Mouse (Mus musculus) liver, adult 2 months (tissue): ENCODE measurements around the gene Rsrc1. TPM values are rescaled to one million over a fixed set of nuclear protein-coding genes. Genes with fewer than 3 reads are reported as not detected.
A peak's percentile ranks its signal among the peaks of the same experiment; 100 is the strongest.

Experiments used
- DNase-seq: peaks from one replicate; pipeline ENCODE4 v3.0.0-alpha.2; 2011; ENCODE audit warnings: low read depth, low spot score; ENCODE audit errors: extremely low read depth
- H3K27ac ChIP-seq: fragments of 200-500 bp; replicated peaks from 2 replicates; pipeline ENCODE4 v1.5.1; 2012; ENCODE audit warnings: low read depth, mild to moderate bottlenecking, control low read depth, inconsistent platforms, low read length; ENCODE audit not compliant: insufficient read depth
- H3K27me3 ChIP-seq: fragments of 200-500 bp; 2 replicates; pipeline ENCODE4 v1.6.1; 2012; ENCODE audit warnings: mild to moderate bottlenecking, moderate library complexity, low read length, inconsistent platforms; ENCODE audit not compliant: control insufficient read depth, insufficient read depth
- H3K36me3 ChIP-seq: fragments of 200-500 bp; 2 replicates; pipeline ENCODE4 v1.6.1; 2012; ENCODE audit warnings: low read length, inconsistent platforms; ENCODE audit not compliant: control insufficient read depth, insufficient read depth
- H3K4me1 ChIP-seq: fragments of 200-500 bp; 2 replicates; pipeline ENCODE4 v1.6.1; 2011; ENCODE audit warnings: low read length; ENCODE audit not compliant: control insufficient read depth, insufficient read depth
- H3K4me3 ChIP-seq: fragments of 200-500 bp; 2 replicates; pipeline ENCODE4 v1.5.1; 2011; ENCODE audit warnings: low read depth, mild to moderate bottlenecking, control low read depth, low read length, moderate library complexity; ENCODE audit not compliant: insufficient read depth
- H3K79me2 ChIP-seq: fragments of 200-500 bp; 2 replicates; pipeline ENCODE4 v1.6.1; 2012; ENCODE audit warnings: inconsistent platforms, mild to moderate bottlenecking, low read length, moderate library complexity; ENCODE audit not compliant: control insufficient read depth, insufficient read depth
- H3K9ac ChIP-seq: fragments of 200-500 bp; 2 replicates; pipeline ENCODE4 v1.6.1; 2012; ENCODE audit warnings: low read depth, mild to moderate bottlenecking, control low read depth, inconsistent platforms, low read length
- CTCF ChIP-seq: fragments of 200-500 bp; IDR thresholded peaks from 2 replicates; pipeline ENCODE4 v1.5.1; 2011; ENCODE audit warnings: low read depth, low read length, control low read depth
- POLR2A ChIP-seq: fragments of 200-500 bp; IDR thresholded peaks from 2 replicates; pipeline ENCODE4 v1.6.1; 2011; ENCODE audit warnings: low read length, control low read depth; ENCODE audit not compliant: insufficient read depth; ENCODE audit errors: extremely low read depth
- WGBS: fragments of 180-500 bp; shearing (Covaris S2); methylation state at CpG from one replicate; pipeline ENCODE4 v1.1.7; 2018; 5-methylcytosine and 5-hydroxymethylcytosine counted together
- polyA plus RNA-seq: library from polyadenylated mRNA; depleted of rRNA; stranded (reverse); fragments of >200 nt; gene quantifications from 2 replicates; pipeline ENCODE4 v1.2.3, GENCODE M21; 2012
- total RNA-seq: library from RNA; depleted of rRNA; stranded (reverse); fragments of >200 nt; gene quantifications from 2 replicates; pipeline ENCODE4 v1.2.3, GENCODE M21; 2014

The Rsrc1 gene
- total and polyA plus RNA-seq, 2 experiments: 2.0 to 15.0 TPM

DNA sequence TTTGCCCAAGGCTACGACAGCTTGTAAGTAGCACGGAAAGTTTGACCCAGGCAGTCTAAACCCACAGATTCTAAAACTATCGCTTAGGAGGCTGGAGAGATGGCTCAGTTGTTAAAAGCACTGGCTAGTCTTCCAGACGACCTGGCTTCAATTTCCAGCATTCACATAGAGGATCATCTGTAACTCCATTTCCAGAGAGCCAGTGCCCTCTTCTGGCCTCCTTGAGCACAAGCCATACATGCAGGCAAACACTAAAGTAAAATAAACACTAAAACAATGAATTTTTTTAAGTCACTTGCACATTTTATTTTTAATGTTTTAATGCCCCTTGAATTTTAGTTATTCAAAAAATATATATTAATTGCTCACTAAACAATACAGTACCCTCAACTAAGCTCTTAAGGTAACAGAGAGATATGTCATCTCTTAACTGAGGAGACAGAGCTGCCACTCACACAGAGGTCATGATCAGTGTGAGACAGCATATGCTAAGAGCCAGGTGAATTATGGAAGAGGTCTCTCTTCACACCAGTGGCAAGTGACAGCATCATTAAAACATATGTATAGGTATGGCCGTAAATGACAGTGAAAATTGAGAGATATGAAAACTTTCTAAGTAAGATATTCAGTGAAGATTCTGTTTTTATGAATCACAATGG lies 361.9 kb downstream of the Rsrc1 start:
- Histone ChIP-seq H3K79me2 (no peaks in the 10 kb centered on the region), H3K9ac (no peak overlapping the region), H3K27me3 (no peaks in the 10 kb centered on the region), H3K4me1 (no peaks in the 10 kb centered on the region), H3K36me3 (no peaks in the 10 kb centered on the region), H3K4me3 (no peak overlapping the region), H3K27ac (no peak overlapping the region)
- peak; percentile 19; the same call in 1 of the 2 replicates for TF ChIP-seq CTCF
- no peak for TF ChIP-seq POLR2A
- WGBS: 62% methylated on average over 5 of the region's 5 CpGs
- DNase-seq: peak; percentile 36

DNA sequence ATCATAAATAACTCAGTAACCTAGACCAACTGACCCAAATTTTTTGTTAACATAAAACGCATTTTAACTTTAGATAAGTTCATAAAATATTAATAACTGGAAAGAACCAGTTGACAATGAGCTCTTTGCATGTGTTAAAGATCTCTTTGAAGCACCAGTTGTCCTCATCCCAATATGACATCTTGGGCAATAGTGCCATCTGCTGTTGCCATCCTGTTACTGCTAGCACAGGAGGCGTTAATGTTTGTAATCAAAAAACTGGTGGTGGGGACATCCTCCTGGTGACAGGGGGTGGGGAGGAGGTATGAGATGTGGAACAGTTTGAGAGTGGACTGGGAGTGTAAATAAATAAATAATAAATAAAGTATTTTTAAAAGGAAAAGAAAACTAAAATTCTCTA lies 363.4 kb downstream of the Rsrc1 start:
- Histone ChIP-seq H3K9ac (no peak overlapping the region), H3K36me3 (no peaks in the 10 kb centered on the region), H3K27me3 (no peaks in the 10 kb centered on the region), H3K79me2 (no peaks in the 10 kb centered on the region), H3K4me1 (no peaks in the 10 kb centered on the region), H3K4me3 (no peak overlapping the region), H3K27ac (no peak overlapping the region)
- TF ChIP-seq CTCF (0 out of 2 replicates have a peak, but pooled peaks have one; percentile 19), POLR2A (no peak)
- 7% methylated on average over 2 of the region's 2 CpGs for WGBS
- peak; percentile 44 for DNase-seq

DNA sequence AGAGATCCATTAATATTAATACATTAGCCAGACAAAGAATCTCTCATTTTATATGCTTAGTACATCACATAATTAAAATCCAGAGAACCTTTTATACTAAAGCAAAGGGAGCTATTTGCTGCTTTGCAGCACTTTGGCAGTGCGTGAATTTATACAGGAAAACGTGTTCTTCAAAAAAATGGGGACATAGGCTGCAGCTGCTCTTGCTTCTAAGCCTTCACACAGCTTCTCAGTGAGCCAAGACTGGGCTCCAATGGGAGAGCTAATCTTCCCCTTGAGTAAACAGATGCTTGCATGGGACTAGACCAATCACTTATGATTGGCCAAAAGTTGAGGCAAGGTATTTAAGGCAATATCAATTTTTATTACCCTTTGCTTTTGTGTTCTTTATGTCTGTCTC lies 365.5 kb downstream of the Rsrc1 start:
- no peak for DNase-seq
- Histone ChIP-seq H3K4me3 (no peak overlapping the region), H3K4me1 (no peaks in the 10 kb centered on the region), H3K79me2 (no peaks in the 10 kb centered on the region), H3K27ac (no peak overlapping the region), H3K27me3 (no peaks in the 10 kb centered on the region), H3K9ac (no peak overlapping the region), H3K36me3 (no peaks in the 10 kb centered on the region)
- TF ChIP-seq POLR2A (no peak), CTCF (no peak)
- WGBS: 77% methylated on average over 2 of the region's 2 CpGs

DNA sequence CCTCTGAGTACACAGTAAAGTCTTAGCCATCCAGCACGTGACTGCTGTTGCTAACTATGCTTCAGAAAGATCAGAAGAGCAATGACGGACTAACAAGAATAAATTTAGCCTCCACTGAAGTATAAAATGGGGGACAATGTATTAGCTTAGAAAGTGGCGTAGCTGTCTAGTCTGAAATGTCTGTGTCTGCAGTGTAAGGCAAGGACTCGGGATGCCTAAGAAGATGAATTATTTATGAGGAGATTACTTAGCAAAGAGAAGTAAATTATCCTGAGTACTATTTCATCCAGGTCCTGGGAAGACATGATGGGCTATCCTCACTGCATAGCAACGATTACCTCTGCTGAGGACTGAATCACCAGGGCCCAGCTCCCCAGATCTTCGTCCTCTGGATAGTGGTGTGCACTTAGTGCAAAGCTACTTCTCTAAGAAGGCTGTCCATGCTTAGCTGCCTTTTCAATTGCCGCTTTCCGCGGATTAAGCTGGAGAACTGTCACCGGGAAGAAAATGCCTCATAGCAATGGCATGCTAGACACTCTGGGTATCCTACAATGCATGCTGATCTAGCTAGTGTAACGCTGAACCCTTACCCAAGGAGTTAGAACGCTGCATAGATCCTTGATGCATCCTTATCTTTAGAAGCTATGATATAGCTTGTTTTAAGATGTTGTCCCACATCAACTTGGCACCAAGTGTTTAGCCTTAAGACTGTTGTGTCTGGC lies 370.4 kb downstream of the Rsrc1 start:
- no peaks in the 10 kb centered on the region for H3K79me2 ChIP-seq
- no peaks in the 10 kb centered on the region for H3K27me3 ChIP-seq
- no peaks in the 10 kb centered on the region for H3K36me3 ChIP-seq
- DNase-seq: no peak
- TF ChIP-seq POLR2A (no peak), CTCF (no peak)
- no peak overlapping the region for H3K27ac ChIP-seq
- no peaks in the 10 kb centered on the region for H3K4me1 ChIP-seq
- H3K9ac ChIP-seq: no peak overlapping the region
- 84% methylated on average over 12 of the region's 12 CpGs for WGBS
- no peak overlapping the region for H3K4me3 ChIP-seq

DNA sequence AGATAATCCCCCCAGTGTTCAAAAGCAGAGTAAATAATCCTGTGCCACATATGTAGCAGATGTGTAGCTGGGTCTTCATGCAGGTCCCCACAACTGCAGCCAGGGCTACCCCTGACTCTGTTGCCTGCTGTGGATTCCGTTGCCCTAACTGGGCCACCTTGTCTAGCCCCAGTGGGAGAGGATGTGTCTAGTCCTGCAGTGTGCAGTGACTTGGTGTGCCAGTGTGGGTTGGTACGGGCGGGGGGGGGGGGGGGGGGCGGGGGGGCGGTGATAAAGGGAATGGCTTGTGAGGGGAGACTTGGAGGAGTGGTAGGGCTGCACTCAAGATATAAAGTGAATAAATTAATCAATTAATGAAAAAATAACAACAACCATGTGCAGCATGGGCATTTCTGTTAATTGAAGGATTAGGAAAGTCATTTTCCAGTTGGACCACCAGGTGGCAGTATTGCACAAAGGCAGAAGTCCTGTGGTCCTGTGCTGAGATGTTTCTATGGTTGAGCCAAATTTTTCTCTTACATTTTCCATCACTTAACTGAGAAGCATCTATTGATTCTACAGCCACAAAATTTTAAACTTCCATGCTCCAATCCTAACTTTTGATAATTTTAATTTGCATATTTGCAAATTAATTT lies 371.1 kb downstream of the Rsrc1 start:
- H3K9ac ChIP-seq: no peak overlapping the region
- no peaks in the 10 kb centered on the region for H3K4me1 ChIP-seq
- H3K27ac ChIP-seq: no peak overlapping the region
- H3K4me3 ChIP-seq: no peak overlapping the region
- DNase-seq: peak; percentile 38
- H3K36me3 ChIP-seq: no peaks in the 10 kb centered on the region
- TF ChIP-seq POLR2A (no peak), CTCF (peak; percentile 48)
- 36% methylated on average over 5 of the region's 5 CpGs for WGBS
- H3K27me3 ChIP-seq: no peaks in the 10 kb centered on the region
- no peaks in the 10 kb centered on the region for H3K79me2 ChIP-seq
